Comparison of ENCODE assay signal across 16 mouse cellular contexts in the genomic region with DNA sequence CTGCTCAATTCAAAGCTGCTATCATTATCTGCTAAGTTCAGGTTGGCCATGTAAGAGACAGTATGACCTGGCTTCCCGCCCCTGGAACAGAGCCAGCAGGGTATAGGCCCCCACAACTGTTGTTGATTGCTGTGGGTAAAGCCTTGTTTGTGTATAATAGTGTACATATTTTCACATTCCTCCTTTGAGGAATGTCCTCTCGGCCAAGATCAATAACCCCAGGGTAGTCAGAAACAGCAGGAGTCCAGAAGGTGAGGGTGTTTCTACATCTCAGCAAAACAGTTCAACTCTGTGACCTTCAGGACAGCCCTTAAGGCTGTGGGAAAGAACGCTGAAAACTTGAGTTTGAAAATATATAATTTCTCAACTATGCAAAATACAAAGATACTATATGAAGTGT.
"Had no signal": no experiment of that assay in that cellular context is flagged by ENCODE, and none has a peak within 500 bp of the region (broad histone marks: within the 10 kb centered on the region; RNA-seq: fewer than 3 reads in every experiment).

No protein-coding gene starts in this region.

- H3K36me3 ChIP-seq: neural tube, embryonic 12.5 days; neural tube, embryonic 13.5 days; neural tube, embryonic 15.5 days; stomach, embryonic 15.5 days had no signal

- DNase-seq: right cerebral cortex, adult 18-20 months; right cerebral cortex, postnatal 14 days; right cerebral cortex, postnatal 25 days; right cerebral cortex, postnatal 4 days; spleen, adult 18-20 months; thymus, adult 18-20 months; thymus, adult 2 months; thymus, postnatal 14 days; thymus, postnatal 25 days; thymus, postnatal 36 days; thymus, postnatal 4 days had no signal

- H3K4me3 ChIP-seq: neural tube, embryonic 12.5 days; neural tube, embryonic 13.5 days; neural tube, embryonic 15.5 days; stomach, embryonic 15.5 days had no signal

- H3K27ac ChIP-seq: neural tube, embryonic 12.5 days; neural tube, embryonic 13.5 days; neural tube, embryonic 15.5 days; stomach, embryonic 15.5 days; stomach, postnatal 0 days had no signal

- H3K4me1 ChIP-seq: stomach, embryonic 15.5 days had no signal
